Mouse (Mus musculus): ENCODE measurements around the gene Cep350.

DNA sequence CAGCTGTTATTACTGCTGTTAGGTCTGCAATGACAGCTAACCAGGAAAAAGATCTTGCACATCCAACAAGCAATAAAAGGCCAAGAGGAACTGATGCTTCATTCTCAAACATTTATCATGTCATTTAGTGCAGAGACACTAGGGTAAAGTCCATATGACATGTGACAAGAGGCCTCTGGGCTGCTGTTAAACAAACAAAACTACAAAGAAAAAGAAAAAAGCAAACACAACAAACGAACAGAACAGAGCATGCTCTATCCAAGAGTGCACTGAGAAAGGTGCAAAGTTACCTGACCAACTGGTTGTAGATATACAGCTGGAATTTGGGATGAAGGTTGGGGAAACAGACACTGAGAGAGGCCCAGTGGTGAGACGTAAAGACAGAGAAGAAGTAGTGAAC lies 86.2 kb downstream of the Cep350 start:
- TF ChIP-seq EP300 (IDR thresholded peaks at IDR 0.05; ENCODE audit: insufficient read depth, low read depth, low read length) (no peak), CTCF (IDR thresholded peaks at IDR 0.05; ENCODE audit: low read depth, low read length) (no peak)

Measured in ES-Bruce4 (cell line).